Mouse (Mus musculus) testis, adult 2 months (tissue): ENCODE results near the gene Rtl6. TPM values are rescaled to one million over a fixed set of nuclear protein-coding genes. Genes with fewer than 3 reads are reported as not detected.

ENCODE experiments used
- H3K27ac ChIP-seq: fragments of 200-500 bp; 2 replicates; pipeline ENCODE4 v1.5.1; 2012; ENCODE audit warnings: low read depth, low read length; ENCODE audit not compliant: control insufficient read depth, insufficient read depth
- H3K27me3 ChIP-seq: fragments of 200-500 bp; 2 replicates; pipeline ENCODE4 v1.6.1; 2012; ENCODE audit warnings: mild to moderate bottlenecking, low read length, moderate library complexity; ENCODE audit not compliant: control insufficient read depth, insufficient read depth
- H3K36me3 ChIP-seq: fragments of 200-500 bp; 2 replicates; pipeline ENCODE4 v1.6.1; 2012; ENCODE audit warnings: mild to moderate bottlenecking, low read length; ENCODE audit not compliant: control insufficient read depth, insufficient read depth
- H3K4me1 ChIP-seq: fragments of 200-500 bp; 2 replicates; pipeline ENCODE4 v1.6.1; 2012; ENCODE audit warnings: low read length; ENCODE audit not compliant: control insufficient read depth, insufficient read depth
- H3K4me3 ChIP-seq: fragments of 200-500 bp; 2 replicates; pipeline ENCODE4 v1.5.1; 2012; ENCODE audit warnings: low read depth, mild to moderate bottlenecking, low read length, moderate library complexity, mixed read lengths; ENCODE audit not compliant: control insufficient read depth
- CTCF ChIP-seq: fragments of 200-500 bp; IDR thresholded peaks from 2 replicates; pipeline ENCODE4 v1.5.1; 2012; ENCODE audit warnings: low read depth, mild to moderate bottlenecking, inconsistent platforms, low read length, moderate library complexity; ENCODE audit not compliant: control insufficient read depth, insufficient read depth, insufficient replicate concordance
- POLR2A ChIP-seq: fragments of 200-500 bp; IDR thresholded peaks from 2 replicates; pipeline ENCODE4 v1.6.1; 2012; ENCODE audit warnings: low read depth, mild to moderate bottlenecking, inconsistent platforms, low read length, moderate library complexity; ENCODE audit not compliant: control insufficient read depth
- polyA plus RNA-seq: library from polyadenylated mRNA; depleted of rRNA; stranded (reverse); fragments of >200 nt; gene quantifications from 2 replicates; pipeline ENCODE4 v1.2.3, GENCODE M21; 2012

The Rtl6 gene
- polyA plus RNA-seq, 1 experiment: 32.1 TPM

GRCm38 (mm10) chr15:84595241-84595945 is 37.8 kb upstream of the Rtl6 start:
- H3K4me1 ChIP-seq: peaks cover 2% of the 10 kb centered on the region
- H3K4me3 ChIP-seq: no peak overlapping the region
- TF ChIP-seq POLR2A (no peak), CTCF (no peak)
- H3K27me3 ChIP-seq: no peaks in the 10 kb centered on the region
- peak overlapping the region; percentile 46; the same call in 1 of the 2 replicates for H3K27ac ChIP-seq
- no peaks in the 10 kb centered on the region for H3K36me3 ChIP-seq

- H3K4me1 ChIP-seq: peaks cover 2% of the 10 kb centered on the region; the same call in 1 of the 2 replicates
These were observed 35.9 kb upstream of the Rtl6 start for GRCm38 (mm10) chr15:84593514-84593913.

GRCm38 (mm10) chr15:84592240-84592639 is 34.6 kb upstream of the Rtl6 start:
- no peaks in the 10 kb centered on the region for H3K27me3 ChIP-seq
- H3K27ac ChIP-seq: no peak overlapping the region
- H3K4me3 ChIP-seq: no peak overlapping the region
- H3K4me1 ChIP-seq: peaks cover 2% of the 10 kb centered on the region; the same call in 1 of the 2 replicates
- H3K36me3 ChIP-seq: no peaks in the 10 kb centered on the region
- TF ChIP-seq CTCF: no peak
- TF ChIP-seq POLR2A: no peak

More at GRCm38 (mm10) chr15:84593514-84593913, 35.9 kb upstream of the Rtl6 start:
- H3K27ac ChIP-seq: no peak overlapping the region
- H3K27me3 ChIP-seq: no peaks in the 10 kb centered on the region
- no peak for TF ChIP-seq CTCF
- TF ChIP-seq POLR2A: no peak
- H3K4me3 ChIP-seq: no peak overlapping the region
- no peaks in the 10 kb centered on the region for H3K36me3 ChIP-seq

DNA sequence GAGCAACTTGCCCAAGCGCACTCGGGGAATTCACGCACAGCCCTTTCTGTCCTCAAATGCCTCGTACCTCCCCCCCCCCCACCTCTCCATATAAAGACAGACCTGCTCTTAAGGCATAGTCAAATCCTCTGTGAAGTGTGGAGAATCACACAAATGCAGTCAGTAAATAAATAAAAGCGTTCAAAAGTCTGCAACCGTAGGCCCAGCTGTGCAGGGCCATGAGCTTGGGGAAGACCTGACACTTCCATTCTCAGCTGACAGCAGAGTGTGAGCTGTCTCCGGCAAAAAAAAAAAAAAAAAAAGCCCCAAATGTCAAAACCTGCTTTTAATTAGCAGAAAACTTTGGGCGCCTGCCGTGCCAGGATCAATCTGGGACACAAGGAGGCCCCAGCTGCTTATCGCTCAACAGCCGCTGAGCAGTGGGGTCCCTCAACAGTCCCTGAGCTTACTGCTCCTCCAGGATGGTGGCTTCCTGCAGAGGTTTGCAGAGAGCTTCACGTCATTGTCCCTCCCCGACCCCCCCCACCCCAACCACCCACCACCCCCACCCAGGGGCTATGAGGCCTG is 34.0 kb upstream of the Rtl6 start:
- no peak for TF ChIP-seq POLR2A
- no peak for TF ChIP-seq CTCF
- no peaks in the 10 kb centered on the region for H3K27me3 ChIP-seq
- H3K27ac ChIP-seq: no peak overlapping the region
- no peak overlapping the region for H3K4me3 ChIP-seq
- H3K4me1 ChIP-seq: peaks cover 2% of the 10 kb centered on the region; the same call in 1 of the 2 replicates
- no peaks in the 10 kb centered on the region for H3K36me3 ChIP-seq

GRCm38 (mm10) chr15:84588371-84588821 is 30.8 kb upstream of the Rtl6 start:
- no peak for TF ChIP-seq CTCF
- no peak for TF ChIP-seq POLR2A
- Histone ChIP-seq H3K36me3 (no peaks in the 10 kb centered on the region), H3K4me3 (no peak overlapping the region), H3K4me1 (peaks cover 2% of the 10 kb centered on the region; the same call in 1 of the 2 replicates), H3K27ac (no peak overlapping the region), H3K27me3 (no peaks in the 10 kb centered on the region)

DNA sequence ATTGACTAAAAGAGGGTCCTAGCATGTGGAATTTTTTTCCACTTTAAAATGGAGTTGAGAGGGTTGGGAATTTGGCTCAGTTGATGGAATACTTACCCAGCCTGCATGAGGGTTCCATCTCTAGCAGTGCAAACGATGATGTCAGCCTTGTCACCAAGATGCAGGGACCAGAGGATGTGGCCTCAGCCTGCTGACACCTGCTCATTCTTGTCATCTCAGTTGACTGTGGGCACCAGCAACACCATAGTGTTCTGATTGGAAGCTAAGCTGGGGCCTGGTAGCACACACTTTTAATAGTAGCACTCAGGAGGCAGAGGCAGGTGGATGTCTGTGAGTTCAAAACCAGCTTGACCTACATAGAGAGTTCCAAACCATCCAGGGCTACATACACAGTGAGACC is 21.0 kb upstream of the Rtl6 start:
- H3K4me3 ChIP-seq: no peak overlapping the region

DNA sequence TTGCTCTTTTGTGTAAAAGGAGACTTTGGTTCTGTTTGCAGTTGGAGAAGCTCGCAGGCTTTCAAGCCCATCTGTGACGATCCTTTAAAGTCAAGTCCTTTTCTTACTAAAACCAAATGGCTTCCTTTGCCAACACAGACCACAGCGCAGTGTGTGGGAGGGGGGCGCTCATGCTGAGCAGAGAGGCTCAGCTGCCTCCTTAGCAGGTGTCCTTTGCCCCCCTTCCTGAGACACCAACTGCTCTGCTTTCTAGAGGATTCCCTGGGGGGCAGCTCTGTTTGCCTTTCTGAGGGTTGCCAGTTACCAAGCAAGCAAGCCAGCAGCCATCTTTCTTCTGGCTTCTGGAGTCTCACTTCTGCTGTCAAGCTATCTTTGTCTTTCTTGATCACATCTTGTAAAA is 19.4 kb upstream of the Rtl6 start:
- no peaks in the 10 kb centered on the region for H3K27me3 ChIP-seq
- H3K36me3 ChIP-seq: no peaks in the 10 kb centered on the region
- H3K4me1 ChIP-seq: no peaks in the 10 kb centered on the region
- TF ChIP-seq POLR2A (no peak), CTCF (no peak)
- no peak overlapping the region for H3K27ac ChIP-seq
- no peak overlapping the region for H3K4me3 ChIP-seq

More for the DNA sequence above, 21.0 kb upstream of the Rtl6 start:
- no peak overlapping the region for H3K27ac ChIP-seq
- H3K4me1 ChIP-seq: no peaks in the 10 kb centered on the region
- no peak for TF ChIP-seq POLR2A
- TF ChIP-seq CTCF: no peak
- H3K36me3 ChIP-seq: no peaks in the 10 kb centered on the region
- H3K27me3 ChIP-seq: no peaks in the 10 kb centered on the region
